Mouse (Mus musculus) embryonic facial prominence, embryonic 11.5 days (tissue): Measurements from ENCODE around the gene Mansc1. TPM values are rescaled to one million over a fixed set of nuclear protein-coding genes. Genes with fewer than 3 reads are reported as not detected.
A peak's percentile ranks its signal among the peaks of the same experiment; 100 is the strongest.

Experiments used
- ATAC-seq: fragments of 200-750 bp; cut with Nextera tagmentation; replicated peaks from 2 replicates; pipeline ENCODE4 v1.8.0; 2017; ENCODE audit warnings: low read depth; ENCODE audit not compliant: insufficient number of reproducible peaks, low FRiP score, low TSS enrichment
- DNase-seq: peaks from one replicate; pipeline ENCODE4 v3.0.0-alpha.2; 2015; ENCODE audit warnings: low spot score
- H3K27ac ChIP-seq: fragments of 300-500 bp; sonication (generic); replicated peaks from 2 replicates; pipeline ENCODE4 v1.5.1; 2014; ENCODE audit warnings: mild to moderate bottlenecking, low read depth, low read length, control low read depth
- H3K27me3 ChIP-seq: fragments of 300-500 bp; sonication (generic); 2 replicates; pipeline ENCODE4 v1.6.1; 2014; ENCODE audit warnings: mild to moderate bottlenecking, low read length, moderate library complexity, mixed read lengths; ENCODE audit not compliant: control insufficient read depth, insufficient read depth
- H3K36me3 ChIP-seq: fragments of 300-500 bp; sonication (generic); replicated peaks from 2 replicates; pipeline ENCODE4 v1.6.1; 2014; ENCODE audit warnings: low read depth, mild to moderate bottlenecking, low read length, moderate library complexity, mixed read lengths; ENCODE audit not compliant: control insufficient read depth, insufficient read depth
- H3K4me1 ChIP-seq: fragments of 300-500 bp; sonication (generic); 2 replicates; pipeline ENCODE4 v1.6.1; 2014; ENCODE audit warnings: low read length, mixed read lengths; ENCODE audit not compliant: control insufficient read depth, insufficient read depth
- H3K4me2 ChIP-seq: fragments of 300-500 bp; sonication (generic); 2 replicates; pipeline ENCODE4 v1.6.1; 2014; ENCODE audit warnings: low read depth, mild to moderate bottlenecking, control low read depth, low read length, moderate library complexity
- H3K4me3 ChIP-seq: fragments of 300-500 bp; sonication (generic); 2 replicates; pipeline ENCODE4 v1.5.1; 2014; ENCODE audit warnings: low read depth, low read length, control low read depth
- H3K9ac ChIP-seq: fragments of 300-500 bp; sonication (generic); replicated peaks from 2 replicates; pipeline ENCODE4 v1.6.1; 2014; ENCODE audit warnings: mild to moderate bottlenecking, control low read depth, low read length
- H3K9me3 ChIP-seq: fragments of 300-500 bp; sonication (generic); replicated peaks from 2 replicates; pipeline ENCODE4 v1.6.1; 2016; ENCODE audit warnings: mild to moderate bottlenecking, low read length, inconsistent platforms, mixed read lengths; ENCODE audit not compliant: control insufficient read depth
- whole genome bisulfite sequencing: fragments of 180-500 bp; shearing (Covaris S2); extraction: QIAGEN DNeasy Blood & Tissue Kit; methylation state at CpG from one replicate; pipeline ENCODE4 v1.1.7; 2014; 5-methylcytosine and 5-hydroxymethylcytosine counted together
- polyA plus RNA-seq: library from polyadenylated mRNA; unstranded; fragments of >200 nt; fragmentation: Nextera tagmentation; extraction: Ambion mirVana; gene quantifications from 2 replicates; pipeline ENCODE4 v1.2.1, GENCODE M21; 2014

The Mansc1 gene
- polyA plus RNA-seq, 1 experiment from 2014 or later = 0.39 TPM

DNA sequence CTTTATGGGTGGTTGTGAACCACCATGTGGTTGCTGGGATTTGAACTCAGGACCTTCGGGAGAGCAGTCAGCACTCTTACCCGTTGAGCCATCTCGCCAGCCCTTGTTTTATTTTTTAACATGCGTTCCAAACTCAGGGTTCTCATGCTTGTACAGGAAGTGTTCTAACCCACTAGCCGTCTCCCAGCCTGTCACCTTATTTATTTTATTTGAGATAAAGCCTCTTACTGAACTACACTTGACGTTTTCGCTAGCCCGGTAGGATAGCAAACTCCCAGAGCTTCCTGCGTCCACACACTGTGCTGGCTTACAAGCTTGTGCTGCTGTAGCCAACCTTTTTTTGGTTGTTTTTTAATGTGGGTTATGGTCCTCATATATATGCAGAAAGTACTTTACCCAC lies 33.5 kb upstream of the Mansc1 start:
- no peaks in the 10 kb centered on the region for H3K4me1 ChIP-seq
- 85% methylated on average over 9 of the region's 9 CpGs for WGBS

DNA sequence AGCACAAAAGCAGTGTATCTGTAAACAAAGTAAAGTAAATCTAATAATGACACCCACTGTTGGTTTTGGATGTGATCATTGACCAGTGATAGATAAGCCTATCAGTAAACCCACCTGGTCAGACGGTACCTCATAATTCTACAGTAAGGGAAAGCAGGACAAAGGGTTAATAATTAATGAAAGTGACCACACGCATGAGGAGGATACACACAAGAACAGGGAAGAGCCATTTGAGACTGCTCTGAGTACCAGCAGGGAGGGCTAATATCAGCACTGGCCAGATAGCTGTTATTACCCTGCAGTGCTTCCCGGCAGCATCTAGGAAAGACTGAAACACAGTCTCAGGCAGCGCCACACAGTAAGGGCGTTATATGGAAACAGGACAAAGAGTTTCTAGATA lies 32.3 kb upstream of the Mansc1 start:
- no peak overlapping the region for H3K4me2 ChIP-seq
- no peak overlapping the region for H3K9ac ChIP-seq
- H3K27ac ChIP-seq = no peak overlapping the region
- H3K9me3 ChIP-seq = no peaks in the 10 kb centered on the region
- H3K4me1 ChIP-seq = no peaks in the 10 kb centered on the region
- no peaks in the 10 kb centered on the region for H3K36me3 ChIP-seq
- no peak for DNase-seq
- no peak for ATAC-seq
- WGBS = 86% methylated on average over 5 of the region's 5 CpGs
- H3K27me3 ChIP-seq = no peaks in the 10 kb centered on the region
- H3K4me3 ChIP-seq = no peak overlapping the region

More for the DNA sequence above, 33.5 kb upstream of the Mansc1 start:
- Histone ChIP-seq H3K27me3 (no peaks in the 10 kb centered on the region), H3K36me3 (no peaks in the 10 kb centered on the region), H3K9me3 (no peaks in the 10 kb centered on the region), H3K27ac (no peak overlapping the region), H3K4me3 (no peak overlapping the region), H3K9ac (no peak overlapping the region), H3K4me2 (no peak overlapping the region)
- DNase-seq (no peak), ATAC-seq (no peak)

DNA sequence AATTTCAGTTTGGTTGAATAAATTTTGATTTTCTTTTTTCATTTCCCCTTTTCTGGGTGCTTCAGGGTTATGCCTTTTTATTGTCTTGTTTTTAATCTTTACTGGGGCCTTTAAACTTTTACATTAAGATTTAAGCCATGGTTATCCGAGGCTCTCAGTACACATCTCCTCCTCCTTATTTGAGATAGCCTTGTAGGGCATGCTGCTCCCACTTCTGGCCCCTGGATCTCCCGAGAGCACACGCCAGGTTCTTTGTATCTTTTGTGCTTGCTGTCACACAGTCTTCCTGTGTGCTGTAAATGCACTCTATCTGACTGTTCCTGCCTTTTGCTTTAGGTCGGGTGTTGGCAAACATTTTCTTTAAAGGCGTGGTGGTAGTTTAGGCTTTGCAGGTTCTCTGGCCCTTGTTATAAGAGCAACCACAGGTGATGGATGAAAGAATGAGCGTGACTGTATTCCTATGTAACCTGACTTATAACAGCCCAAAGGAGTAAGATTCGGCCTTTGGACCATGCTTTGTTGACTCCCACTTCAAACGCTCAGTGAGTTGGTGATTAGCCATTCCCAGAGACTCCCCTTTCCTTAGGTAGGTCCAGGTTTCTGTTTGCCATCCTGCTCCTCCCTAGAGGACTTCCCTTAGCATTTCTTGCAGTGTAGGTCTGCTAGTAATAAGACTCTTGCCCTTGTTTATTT lies 28.6 kb upstream of the Mansc1 start:
- ATAC-seq = no peak
- 83% methylated on average over 8 of the region's 8 CpGs for WGBS
- no peaks in the 10 kb centered on the region for H3K27me3 ChIP-seq

DNA sequence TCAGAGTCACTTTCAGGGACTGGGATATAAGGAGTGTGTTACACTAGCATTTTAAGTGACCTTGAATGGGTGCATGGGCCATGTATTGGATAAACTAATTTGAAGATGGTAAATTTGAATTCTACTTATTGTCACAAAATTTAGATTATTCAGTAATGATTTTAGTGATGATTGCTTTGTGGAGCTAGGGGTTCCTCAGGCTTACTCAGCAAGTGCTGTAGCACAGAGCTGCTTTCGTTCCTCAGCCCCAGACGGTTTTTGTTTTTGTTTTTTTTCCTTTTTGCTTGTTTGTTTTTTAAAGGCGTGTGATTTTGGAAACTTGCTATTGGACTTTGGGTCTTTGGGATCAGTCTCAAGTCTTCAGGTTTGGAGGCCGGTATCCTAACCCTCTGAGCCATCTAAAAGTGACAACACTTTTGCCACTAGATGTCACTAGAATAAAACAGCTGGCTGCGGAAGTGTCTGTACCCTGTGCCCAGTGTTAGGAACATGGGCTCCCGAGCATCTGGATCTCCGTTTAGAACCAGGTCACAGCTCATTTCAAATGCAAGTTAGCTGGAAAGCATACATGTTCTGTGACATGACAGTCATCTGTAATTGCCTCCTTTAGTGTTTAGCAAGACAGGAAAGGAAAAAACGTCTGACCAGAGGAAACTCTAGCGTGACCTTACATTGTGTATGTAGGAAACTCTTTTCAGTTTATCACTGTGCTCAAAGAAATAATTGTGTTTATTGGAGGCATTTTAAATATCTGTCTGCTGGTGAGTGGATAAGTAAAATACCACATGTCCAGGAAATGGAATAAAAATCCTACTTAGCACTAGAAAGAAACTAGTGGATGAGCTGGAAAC lies 27.0 kb upstream of the Mansc1 start:
- H3K9ac ChIP-seq = no peak overlapping the region
- H3K27me3 ChIP-seq = no peaks in the 10 kb centered on the region
- no peak overlapping the region for H3K4me3 ChIP-seq
- DNase-seq (peak; percentile 79), ATAC-seq (peak; percentile 70; the same call in 1 of the 2 replicates)
- H3K9me3 ChIP-seq = no peaks in the 10 kb centered on the region
- WGBS = 20% methylated on average over 9 of the region's 9 CpGs
- H3K4me2 ChIP-seq = no peak overlapping the region
- H3K36me3 ChIP-seq = no peaks in the 10 kb centered on the region
- no peak overlapping the region for H3K27ac ChIP-seq
- H3K4me1 ChIP-seq = peaks cover 2% of the 10 kb centered on the region; the same call in 1 of the 2 replicates

More for the DNA sequence above, 28.6 kb upstream of the Mansc1 start:
- H3K4me3 ChIP-seq = no peak overlapping the region
- no peak overlapping the region for H3K4me2 ChIP-seq
- no peak overlapping the region for H3K9ac ChIP-seq
- DNase-seq = no peak
- no peak overlapping the region for H3K27ac ChIP-seq
- peaks cover 2% of the 10 kb centered on the region; the same call in 1 of the 2 replicates for H3K4me1 ChIP-seq
- H3K9me3 ChIP-seq = no peaks in the 10 kb centered on the region
- H3K36me3 ChIP-seq = no peaks in the 10 kb centered on the region

DNA sequence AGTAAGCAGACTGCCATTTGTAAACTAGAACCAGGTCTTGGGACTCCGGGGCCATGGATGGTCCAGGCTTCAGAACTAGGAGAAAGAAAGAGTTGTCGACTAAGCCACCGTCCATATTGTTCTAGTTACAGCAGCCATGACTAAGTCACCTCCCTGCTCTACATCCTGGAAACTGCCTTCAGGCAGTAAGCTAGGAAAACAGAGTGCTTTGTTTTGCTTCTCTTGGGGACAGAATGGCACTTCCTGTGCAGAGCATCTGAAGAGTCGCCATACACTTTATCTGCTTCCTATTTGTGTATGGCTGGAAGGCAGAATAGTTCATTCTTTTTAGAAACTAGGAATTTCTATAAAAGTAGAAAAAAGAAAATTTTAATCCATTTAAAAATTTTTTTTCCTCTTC lies 24.2 kb upstream of the Mansc1 start:
- DNase-seq = peak; percentile 44

DNA sequence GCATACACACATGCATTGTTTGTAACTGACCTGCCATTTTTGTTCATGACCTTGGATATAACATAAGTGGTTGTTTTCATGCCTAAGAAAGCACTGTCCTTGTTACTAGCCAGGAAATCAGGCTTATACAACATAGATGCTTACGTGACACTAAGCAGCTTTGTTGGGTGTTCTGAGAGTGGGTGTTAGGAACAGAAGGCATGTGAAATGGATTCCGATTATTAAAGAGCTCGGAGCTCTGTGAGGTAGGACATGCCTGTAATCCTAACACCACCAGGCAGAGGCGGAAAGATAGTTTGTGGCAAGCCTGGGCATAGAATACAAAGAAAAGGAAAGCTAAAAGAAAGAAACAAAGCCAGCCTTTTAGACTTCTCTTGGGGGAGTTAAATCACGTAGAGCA lies 16.1 kb upstream of the Mansc1 start:
- DNase-seq = no peak
- no peaks in the 10 kb centered on the region for H3K27me3 ChIP-seq
- WGBS = 72% methylated on average over 5 of the region's 5 CpGs
- no peak overlapping the region for H3K9ac ChIP-seq
- H3K27ac ChIP-seq = no peak overlapping the region
- ATAC-seq = no peak
- H3K4me1 ChIP-seq = no peaks in the 10 kb centered on the region
- no peaks in the 10 kb centered on the region for H3K9me3 ChIP-seq
- no peak overlapping the region for H3K4me3 ChIP-seq
- no peaks in the 10 kb centered on the region for H3K36me3 ChIP-seq
- no peak overlapping the region for H3K4me2 ChIP-seq

More for the DNA sequence above, 24.2 kb upstream of the Mansc1 start:
- no peak for ATAC-seq
- peaks cover 2% of the 10 kb centered on the region; the same call in 1 of the 2 replicates for H3K4me1 ChIP-seq
- H3K4me2 ChIP-seq = no peak overlapping the region
- H3K27me3 ChIP-seq = no peaks in the 10 kb centered on the region
- H3K36me3 ChIP-seq = no peaks in the 10 kb centered on the region
- 35% methylated on average over 4 of the region's 4 CpGs for WGBS
- no peak overlapping the region for H3K4me3 ChIP-seq
- no peaks in the 10 kb centered on the region for H3K9me3 ChIP-seq
- 0 out of 2 replicates have a peak overlapping the region, but pooled peaks have one; percentile 20 for H3K27ac ChIP-seq
- H3K9ac ChIP-seq = no peak overlapping the region

DNA sequence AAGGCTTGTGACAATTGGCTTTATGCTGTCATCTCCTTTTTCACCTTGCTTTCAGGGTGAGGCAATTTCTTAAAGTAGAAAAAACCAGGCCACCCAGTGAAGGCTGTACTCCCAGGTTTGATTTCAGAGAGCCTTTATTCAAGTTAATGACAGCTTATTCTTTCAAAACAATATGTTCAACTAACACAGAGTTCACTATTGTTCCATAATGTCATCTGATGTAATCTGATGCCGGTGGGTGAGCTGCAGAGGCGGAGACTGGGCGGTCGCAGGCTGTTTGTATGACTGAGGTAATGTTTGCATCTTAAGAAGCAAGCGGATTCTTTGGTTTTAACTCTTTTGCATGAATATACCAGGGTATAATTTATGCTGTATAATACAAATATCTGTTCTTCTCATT lies 15.3 kb upstream of the Mansc1 start:
- no peak overlapping the region for H3K4me2 ChIP-seq
- H3K4me1 ChIP-seq = no peaks in the 10 kb centered on the region
- no peaks in the 10 kb centered on the region for H3K36me3 ChIP-seq
- no peaks in the 10 kb centered on the region for H3K9me3 ChIP-seq
- 17% methylated on average over 5 of the region's 5 CpGs for WGBS
- ATAC-seq (no peak), DNase-seq (peak; percentile 19)
- H3K9ac ChIP-seq = no peak overlapping the region
- no peak overlapping the region for H3K4me3 ChIP-seq
- no peak overlapping the region for H3K27ac ChIP-seq
- H3K27me3 ChIP-seq = no peaks in the 10 kb centered on the region

DNA sequence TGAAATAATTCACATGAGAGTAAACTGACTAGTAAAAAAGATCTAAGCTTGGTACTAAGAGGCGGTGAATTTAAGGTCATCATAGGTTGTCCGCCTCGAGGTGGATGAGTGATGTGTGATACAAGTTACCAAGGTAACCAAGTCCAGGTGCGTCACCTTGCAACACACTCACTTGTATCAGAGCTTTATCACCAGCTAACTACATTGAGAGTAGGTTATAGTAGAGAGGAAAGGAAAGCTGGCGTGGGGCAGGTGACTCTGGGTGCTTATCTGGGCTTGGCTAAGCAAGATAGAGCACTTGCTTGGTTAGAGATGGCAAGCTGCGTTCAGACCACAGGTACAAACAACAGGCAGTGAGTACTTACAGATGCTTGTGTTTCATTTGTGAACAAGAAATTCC lies 14.5 kb upstream of the Mansc1 start:
- DNase-seq (no peak), ATAC-seq (0 out of 2 replicates have a peak, but pooled peaks have one; percentile 7)
- 87% methylated on average over 6 of the region's 6 CpGs for WGBS
- H3K4me2 ChIP-seq = no peak overlapping the region
- no peaks in the 10 kb centered on the region for H3K4me1 ChIP-seq
- H3K9me3 ChIP-seq = no peaks in the 10 kb centered on the region
- no peaks in the 10 kb centered on the region for H3K36me3 ChIP-seq
- no peak overlapping the region for H3K27ac ChIP-seq
- H3K27me3 ChIP-seq = no peaks in the 10 kb centered on the region
- H3K9ac ChIP-seq = no peak overlapping the region
- H3K4me3 ChIP-seq = no peak overlapping the region
